Mouse (Mus musculus) lung, adult 2 months (tissue): ENCODE results near the gene Casp7.

Experiments
- CTCF ChIP-seq: fragments of 200-500 bp; IDR thresholded peaks from 2 replicates; pipeline ENCODE4 v1.5.1; 2011; ENCODE audit warnings: mild to moderate bottlenecking, low read length, control low read depth; ENCODE audit not compliant: insufficient read depth
- POLR2A ChIP-seq: fragments of 200-500 bp; IDR thresholded peaks from 2 replicates; pipeline ENCODE4 v1.6.1; 2011; ENCODE audit warnings: low read depth, mild to moderate bottlenecking, control low read depth, low read length, borderline replicate concordance; ENCODE audit errors: extremely low read depth

DNA sequence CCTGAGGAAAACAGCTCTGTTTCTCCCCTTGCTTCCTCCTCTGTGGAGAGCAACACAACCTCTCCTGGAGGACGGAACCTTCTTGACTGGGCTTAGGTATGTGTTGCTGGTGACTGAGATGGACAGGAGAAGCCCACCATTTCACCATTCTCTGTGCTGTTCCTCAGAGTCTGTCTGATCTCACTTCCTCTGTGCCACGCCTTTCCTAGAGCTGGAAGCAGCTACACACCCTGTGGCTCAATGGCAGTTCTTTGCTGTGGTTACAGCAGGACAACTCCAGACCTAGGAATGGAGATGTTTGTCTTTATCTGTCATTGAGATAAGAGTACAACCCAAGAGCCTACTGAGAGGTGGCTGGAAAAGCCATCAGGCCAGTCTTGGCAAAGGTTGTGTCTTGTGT, 90.4 kb downstream of the Casp7 start:
- TF ChIP-seq POLR2A (no peak), CTCF (no peak)
